Mouse (Mus musculus) ES-Bruce4 (cell line): ENCODE measurements around the gene Msh5. TPM values are rescaled to one million over a fixed set of nuclear protein-coding genes. Genes with fewer than 3 reads are reported as not detected.

ENCODE experiments used
- H3K27ac ChIP-seq: 2 replicates; pipeline ENCODE4 v1.5.1; 2012; ENCODE audit warnings: low read length, inconsistent platforms; ENCODE audit not compliant: insufficient read depth
- H3K27me3 ChIP-seq: 2 replicates; pipeline ENCODE4 v1.6.1; 2012; ENCODE audit warnings: mild to moderate bottlenecking, low read length, inconsistent platforms; ENCODE audit not compliant: control insufficient read depth, poor library complexity, insufficient read depth, severe bottlenecking
- H3K36me3 ChIP-seq: 2 replicates; pipeline ENCODE4 v1.6.1; 2012; ENCODE audit warnings: inconsistent platforms, mild to moderate bottlenecking, low read length, moderate library complexity; ENCODE audit not compliant: control insufficient read depth, poor library complexity, insufficient read depth, severe bottlenecking
- H3K4me1 ChIP-seq: one replicate; pipeline ENCODE4 v1.8.1; 2011; ENCODE audit warnings: low read length; ENCODE audit not compliant: control insufficient read depth, insufficient read depth
- H3K4me3 ChIP-seq: 2 replicates; pipeline ENCODE4 v1.5.1; 2011; ENCODE audit warnings: low read depth, mild to moderate bottlenecking, low read length
- H3K9ac ChIP-seq: 2 replicates; pipeline ENCODE4 v1.6.1; 2012; ENCODE audit warnings: low read depth, mild to moderate bottlenecking, inconsistent platforms; ENCODE audit not compliant: poor library complexity, severe bottlenecking
- H3K9me3 ChIP-seq: replicated peaks from 2 replicates; pipeline ENCODE4 v1.6.1; 2012; ENCODE audit warnings: mild to moderate bottlenecking, low read length, inconsistent platforms; ENCODE audit not compliant: control insufficient read depth, poor library complexity, insufficient read depth, severe bottlenecking
- CTCF ChIP-seq: IDR thresholded peaks from one replicate; pipeline ENCODE4 v1.8.1; 2011; ENCODE audit warnings: low read depth, low read length
- EP300 ChIP-seq: IDR thresholded peaks from 2 replicates; pipeline ENCODE4 v1.6.1; 2011; ENCODE audit warnings: low read depth, low read length; ENCODE audit not compliant: insufficient read depth
- POLR2A ChIP-seq: IDR thresholded peaks from one replicate; pipeline ENCODE4 v1.8.1; 2011; ENCODE audit warnings: low read length; ENCODE audit not compliant: insufficient read depth
- polyA plus RNA-seq: library from polyadenylated mRNA; stranded (reverse); fragments of >200 nt; gene quantifications from 2 replicates; pipeline ENCODE4 v1.2.4, GENCODE M21; 2011; ENCODE audit warnings: low read depth; ENCODE audit not compliant: missing spikeins, insufficient read depth, insufficient read length

Gene Msh5
- polyA plus RNA-seq, 1 experiment: 6.7 TPM

GRCm38 (mm10) chr17:35070556-35071229, 24.1 kb upstream of the Msh5 start:
- Histone ChIP-seq H3K36me3 (no peaks in the 10 kb centered on the region), H3K9ac (no peak overlapping the region), H3K9me3 (no peaks in the 10 kb centered on the region), H3K27ac (no peak overlapping the region), H3K4me3 (no peak overlapping the region), H3K4me1 (peaks cover 5% of the 10 kb centered on the region), H3K27me3 (no peaks in the 10 kb centered on the region)
- TF ChIP-seq POLR2A (no peak), CTCF (no peak), EP300 (no peak)

GRCm38 (mm10) chr17:35068213-35068914, 21.8 kb upstream of the Msh5 start:
- no peak overlapping the region for H3K9ac ChIP-seq
- H3K27me3 ChIP-seq: no peaks in the 10 kb centered on the region
- TF ChIP-seq EP300 (no peak), CTCF (no peak), POLR2A (no peak)
- H3K36me3 ChIP-seq: no peaks in the 10 kb centered on the region
- H3K27ac ChIP-seq: no peak overlapping the region
- H3K4me1 ChIP-seq: peaks cover 5% of the 10 kb centered on the region
- H3K9me3 ChIP-seq: no peaks in the 10 kb centered on the region
- H3K4me3 ChIP-seq: no peak overlapping the region

GRCm38 (mm10) chr17:35066084-35066483, 19.5 kb upstream of the Msh5 start, which contains the start of gene Mpig6b:
Gene Mpig6b (minus strand): TSS chr17:35066184.
- Histone ChIP-seq H3K9me3 (no peaks in the 10 kb centered on the region), H3K4me3 (peak within 1 kb of the TSS; percentile 79), H3K27ac (peak within 1 kb of the TSS; percentile 76), H3K36me3 (no peaks in the 10 kb centered on the region), H3K27me3 (no peaks in the 10 kb centered on the region), H3K9ac (peak within 1 kb of the TSS; percentile 64), H3K4me1 (peaks cover 6% of the 10 kb centered on the region)
- TF ChIP-seq POLR2A (no peak), EP300 (no peak), CTCF (no peak)

GRCm38 (mm10) chr17:35064951-35065947, 18.7 kb upstream of the Msh5 start, which contains the start of gene Ly6g6c:
Gene Ly6g6c (plus strand): TSS chr17:35065388.
- H3K27ac ChIP-seq: peak within 1 kb of the TSS; percentile 93
- H3K4me3 ChIP-seq: peak within 1 kb of the TSS; percentile 79
- peaks cover 6% of the 10 kb centered on the region for H3K4me1 ChIP-seq
- TF ChIP-seq CTCF (no peak), EP300 (peak; percentile 40), POLR2A (peak; percentile 64)
- no peaks in the 10 kb centered on the region for H3K36me3 ChIP-seq
- H3K27me3 ChIP-seq: no peaks in the 10 kb centered on the region
- peak within 1 kb of the TSS; percentile 64 for H3K9ac ChIP-seq
- H3K9me3 ChIP-seq: no peaks in the 10 kb centered on the region

GRCm38 (mm10) chr17:35064378-35064877, 17.9 kb upstream of the Msh5 start:
- Histone ChIP-seq H3K4me3 (peak overlapping the region; percentile 36), H3K36me3 (no peaks in the 10 kb centered on the region), H3K9ac (peak overlapping the region; percentile 10; the same call in 1 of the 2 replicates), H3K9me3 (no peaks in the 10 kb centered on the region), H3K27me3 (no peaks in the 10 kb centered on the region), H3K4me1 (peaks cover 6% of the 10 kb centered on the region), H3K27ac (peak overlapping the region; percentile 93)
- no peak for TF ChIP-seq EP300
- TF ChIP-seq POLR2A: no peak
- no peak for TF ChIP-seq CTCF
